Mouse (Mus musculus) liver, embryonic 11.5 days (tissue): Measurements from ENCODE around the gene Smim15. TPM values are rescaled to one million over a fixed set of nuclear protein-coding genes. Genes with fewer than 3 reads are reported as not detected.

ENCODE experiments used
- ATAC-seq: fragments of 200-750 bp; cut with Nextera tagmentation; replicated peaks from 2 replicates; pipeline ENCODE4 v1.8.0; 2017; ENCODE audit warnings: moderate number of reproducible peaks, mild to moderate bottlenecking, moderate TSS enrichment, moderate library complexity; ENCODE audit not compliant: low FRiP score
- DNase-seq: peaks from one replicate; pipeline ENCODE4 v3.0.0-alpha.2; 2017; ENCODE audit warnings: low spot score
- H3K27ac ChIP-seq: fragments of 300-500 bp; sonication (generic); 2 replicates; pipeline ENCODE4 v1.5.1; 2014; ENCODE audit warnings: mild to moderate bottlenecking, low read depth, low read length, control low read depth
- H3K27me3 ChIP-seq: fragments of 300-500 bp; sonication (generic); replicated peaks from 2 replicates; pipeline ENCODE4 v1.6.1; 2014; ENCODE audit warnings: low read length, mixed read lengths; ENCODE audit not compliant: control insufficient read depth, insufficient read depth
- H3K36me3 ChIP-seq: fragments of 300-500 bp; sonication (generic); 2 replicates; pipeline ENCODE4 v1.6.1; 2014; ENCODE audit warnings: mild to moderate bottlenecking, low read length, moderate library complexity, mixed read lengths; ENCODE audit not compliant: control insufficient read depth, insufficient read depth
- H3K4me1 ChIP-seq: fragments of 300-500 bp; sonication (generic); replicated peaks from 2 replicates; pipeline ENCODE4 v1.6.1; 2014; ENCODE audit warnings: low read length, mixed read lengths; ENCODE audit not compliant: control insufficient read depth, insufficient read depth
- H3K4me2 ChIP-seq: fragments of 300-500 bp; sonication (generic); 2 replicates; pipeline ENCODE4 v1.6.1; 2014; ENCODE audit warnings: mild to moderate bottlenecking, control low read depth, moderate library complexity
- H3K4me3 ChIP-seq: fragments of 300-500 bp; sonication (generic); 2 replicates; pipeline ENCODE4 v1.5.1; 2014; ENCODE audit warnings: low read depth, low read length, control low read depth
- H3K9ac ChIP-seq: fragments of 300-500 bp; sonication (generic); 2 replicates; pipeline ENCODE4 v1.6.1; 2014; ENCODE audit warnings: low read depth, low read length, control low read depth
- H3K9me3 ChIP-seq: fragments of 300-500 bp; sonication (generic); 2 replicates; pipeline ENCODE4 v1.6.1; 2016; ENCODE audit warnings: low read length, inconsistent platforms, mixed read lengths; ENCODE audit not compliant: control insufficient read depth
- WGBS: fragments of 180-500 bp; shearing (Covaris S2); extraction: QIAGEN DNeasy Blood & Tissue Kit; methylation state at CpG from one replicate; pipeline ENCODE4 v1.1.7; 2014; 5-methylcytosine and 5-hydroxymethylcytosine counted together
- polyA plus RNA-seq: library from polyadenylated mRNA; unstranded; fragments of >200 nt; fragmentation: Nextera tagmentation; extraction: Ambion mirVana; gene quantifications from 2 replicates; pipeline ENCODE4 v1.2.1, GENCODE M21; 2014

Smim15 gene
- polyA plus RNA-seq, 1 experiment from 2014 or later = 48.0 TPM

DNA sequence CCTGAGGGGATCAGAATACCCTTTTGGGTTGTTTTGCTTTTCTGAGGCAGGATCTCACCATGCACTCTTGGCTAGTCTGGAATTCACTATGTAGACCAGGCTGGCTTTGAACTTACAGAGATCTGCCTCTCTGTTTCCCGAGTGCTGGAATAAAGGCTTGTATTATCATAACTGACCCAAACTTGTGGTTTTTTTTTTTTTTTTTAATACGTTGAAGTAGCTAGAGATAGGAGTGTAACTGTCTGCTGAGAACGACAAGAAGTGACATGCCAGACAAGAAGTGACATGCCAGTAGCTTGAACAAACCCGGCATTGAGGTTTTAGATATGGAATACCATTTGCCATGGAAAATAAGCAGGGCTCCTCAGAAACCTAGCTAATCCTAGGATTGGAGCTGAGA lies 11.5 kb upstream of the Smim15 start:
- no peaks in the 10 kb centered on the region for H3K27me3 ChIP-seq
- 59% methylated on average over 4 of the region's 4 CpGs for WGBS
- no peaks in the 10 kb centered on the region for H3K4me1 ChIP-seq
- no peak overlapping the region for H3K4me2 ChIP-seq
- ATAC-seq (no peak), DNase-seq (no peak)
- no peaks in the 10 kb centered on the region for H3K36me3 ChIP-seq
- H3K9me3 ChIP-seq = no peaks in the 10 kb centered on the region
- no peak overlapping the region for H3K27ac ChIP-seq
- H3K9ac ChIP-seq = no peak overlapping the region
- H3K4me3 ChIP-seq = no peak overlapping the region

DNA sequence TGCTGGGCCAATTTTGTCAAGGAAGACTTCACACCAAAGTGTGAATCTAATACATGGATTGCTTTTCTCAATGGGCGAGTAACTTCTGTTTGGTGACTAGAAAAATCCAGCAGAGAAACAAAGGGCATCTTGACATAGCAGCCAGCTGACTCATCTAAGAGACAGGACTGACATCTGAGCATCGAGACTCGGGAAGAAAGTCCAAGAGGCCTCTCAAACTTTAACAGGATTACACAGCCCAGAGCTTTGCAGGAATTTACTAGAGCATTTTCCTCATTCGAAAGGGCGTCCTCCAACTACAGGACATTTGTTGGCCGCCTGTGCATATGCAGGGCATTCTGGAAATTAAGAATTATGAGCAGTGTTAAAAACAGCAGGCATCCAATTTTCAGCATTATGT lies 4.9 kb upstream of the Smim15 start:
- no peak overlapping the region for H3K9ac ChIP-seq
- DNase-seq (no peak), ATAC-seq (no peak)
- peaks cover 9% of the 10 kb centered on the region for H3K4me1 ChIP-seq
- H3K9me3 ChIP-seq = no peaks in the 10 kb centered on the region
- H3K4me3 ChIP-seq = no peak overlapping the region
- no peaks in the 10 kb centered on the region for H3K27me3 ChIP-seq
- H3K36me3 ChIP-seq = no peaks in the 10 kb centered on the region
- H3K27ac ChIP-seq = no peak overlapping the region
- WGBS = 76% methylated on average over 6 of the region's 6 CpGs
- H3K4me2 ChIP-seq = no peak overlapping the region

DNA sequence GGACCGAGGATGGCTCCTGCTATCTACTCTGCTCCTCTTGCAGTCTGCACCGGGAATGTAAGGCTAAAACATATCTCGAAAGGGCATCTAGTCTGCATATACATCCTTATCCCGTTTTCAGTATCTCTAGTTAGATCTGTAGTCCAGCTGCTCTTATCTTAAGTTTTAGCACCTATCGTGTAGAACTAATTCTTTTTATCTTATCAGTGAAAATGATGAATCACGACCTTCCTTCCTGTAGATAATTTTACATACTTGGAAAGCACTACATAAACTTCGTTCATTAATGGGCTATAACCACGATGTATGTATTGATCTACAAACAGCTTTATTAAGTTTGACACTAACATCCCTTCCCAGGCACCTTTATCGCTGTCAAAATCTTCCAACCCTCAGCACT lies 4.3 kb upstream of the Smim15 start:
- Histone ChIP-seq H3K27me3 (no peaks in the 10 kb centered on the region), H3K4me3 (no peak overlapping the region), H3K36me3 (no peaks in the 10 kb centered on the region), H3K4me1 (peaks cover 9% of the 10 kb centered on the region), H3K9ac (no peak overlapping the region), H3K4me2 (no peak overlapping the region), H3K27ac (no peak overlapping the region), H3K9me3 (no peaks in the 10 kb centered on the region)
- 46% methylated on average over 9 of the region's 9 CpGs for WGBS
- ATAC-seq (no peak), DNase-seq (no peak)

GRCm38 (mm10) chr13:108040451-108040850 lies 3.8 kb upstream of the Smim15 start:
- no peak overlapping the region for H3K4me2 ChIP-seq
- no peak overlapping the region for H3K27ac ChIP-seq
- H3K9ac ChIP-seq = no peak overlapping the region
- 67% methylated on average over 3 of the region's 3 CpGs for WGBS
- no peaks in the 10 kb centered on the region for H3K9me3 ChIP-seq
- peaks cover 9% of the 10 kb centered on the region for H3K4me1 ChIP-seq
- H3K4me3 ChIP-seq = no peak overlapping the region
- no peaks in the 10 kb centered on the region for H3K27me3 ChIP-seq
- ATAC-seq = no peak
- H3K36me3 ChIP-seq = no peaks in the 10 kb centered on the region
- no peak for DNase-seq

DNA sequence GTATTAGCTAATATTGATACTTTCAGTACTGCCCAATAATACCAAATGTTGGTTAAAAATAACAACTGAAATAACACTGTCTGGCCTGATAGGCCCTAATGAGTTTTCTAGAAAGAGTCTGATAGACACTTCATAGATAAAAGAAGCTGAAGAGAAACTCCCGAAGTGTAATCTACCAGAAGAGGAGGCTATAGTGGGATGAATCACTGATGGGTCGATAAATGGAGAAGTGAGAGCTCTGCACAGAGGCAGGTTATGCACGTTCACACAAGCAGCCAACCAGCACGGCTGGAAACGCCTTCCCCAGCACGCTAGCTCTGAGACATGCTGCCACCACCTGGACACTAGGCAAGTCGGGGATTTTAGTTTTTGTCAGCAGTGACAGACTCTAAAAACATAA lies 2.9 kb upstream of the Smim15 start:
- Histone ChIP-seq H3K4me1 (peaks cover 12% of the 10 kb centered on the region), H3K36me3 (no peaks in the 10 kb centered on the region), H3K4me2 (no peak overlapping the region), H3K27ac (no peak overlapping the region), H3K4me3 (no peak overlapping the region), H3K27me3 (no peaks in the 10 kb centered on the region), H3K9ac (no peak overlapping the region), H3K9me3 (no peaks in the 10 kb centered on the region)
- WGBS = 3% methylated on average over 7 of the region's 7 CpGs
- DNase-seq (peak; percentile 56), ATAC-seq (peak; percentile 53)

GRCm38 (mm10) chr13:108043431-108044221 lies 620 bp upstream of the Smim15 start:
- H3K27ac ChIP-seq = peak overlapping the region; percentile 88; the same call in 1 of the 2 replicates

DNA sequence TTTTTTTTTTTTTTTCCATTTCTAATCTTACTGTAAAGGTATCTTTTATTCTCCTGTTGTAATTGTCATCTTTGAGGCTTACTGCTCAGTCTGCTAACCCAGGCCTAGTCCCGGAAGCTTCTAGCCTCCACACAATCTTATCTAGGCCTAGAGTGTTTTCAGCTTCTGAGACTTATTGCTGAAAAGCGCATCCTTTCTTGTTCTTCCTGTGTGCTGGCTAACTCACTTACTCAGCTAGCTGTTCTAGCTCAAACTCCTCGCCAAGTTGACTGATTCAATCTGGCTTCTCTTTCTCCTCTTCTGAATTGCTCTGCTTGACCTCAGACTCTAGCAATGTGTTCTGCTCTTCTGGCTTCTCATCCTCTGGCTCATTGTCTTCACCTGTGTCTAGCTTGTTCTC lies 1.4 kb downstream of the Smim15 start:
- no peak overlapping the region for H3K27ac ChIP-seq
- H3K27me3 ChIP-seq = no peaks in the 10 kb centered on the region
- WGBS = 62% methylated on average over 3 of the region's 3 CpGs
- ATAC-seq (no peak), DNase-seq (no peak)
- H3K4me2 ChIP-seq = peak overlapping the region; percentile 33
- no peak overlapping the region for H3K4me3 ChIP-seq
- H3K9ac ChIP-seq = no peak overlapping the region
- no peaks in the 10 kb centered on the region for H3K9me3 ChIP-seq
- H3K4me1 ChIP-seq = peaks cover 12% of the 10 kb centered on the region
- peaks cover 3% of the 10 kb centered on the region; the same call in 1 of the 2 replicates for H3K36me3 ChIP-seq

More at GRCm38 (mm10) chr13:108043431-108044221, 620 bp upstream of the Smim15 start:
- peak overlapping the region; percentile 95 for H3K4me3 ChIP-seq
- H3K4me2 ChIP-seq = peak overlapping the region; percentile 81
- ATAC-seq (peak; percentile 47), DNase-seq (peak; percentile 46)
- WGBS = 4% methylated on average over 23 of the region's 23 CpGs
- H3K4me1 ChIP-seq = peaks cover 12% of the 10 kb centered on the region
- H3K9ac ChIP-seq = peak overlapping the region; percentile 97
- H3K36me3 ChIP-seq = peaks cover 3% of the 10 kb centered on the region; the same call in 1 of the 2 replicates
- H3K9me3 ChIP-seq = no peaks in the 10 kb centered on the region
- no peaks in the 10 kb centered on the region for H3K27me3 ChIP-seq

GRCm38 (mm10) chr13:108046071-108046470 lies 1.8 kb downstream of the Smim15 start:
- peak overlapping the region; percentile 33 for H3K4me2 ChIP-seq
- DNase-seq = no peak
- H3K27me3 ChIP-seq = no peaks in the 10 kb centered on the region
- H3K36me3 ChIP-seq = peaks cover 3% of the 10 kb centered on the region; the same call in 1 of the 2 replicates
- H3K4me3 ChIP-seq = no peak overlapping the region
- no peak for ATAC-seq
- H3K4me1 ChIP-seq = peaks cover 9% of the 10 kb centered on the region
- WGBS = 95% methylated on average over 3 of the region's 3 CpGs
- H3K27ac ChIP-seq = no peak overlapping the region
- H3K9ac ChIP-seq = no peak overlapping the region
- no peaks in the 10 kb centered on the region for H3K9me3 ChIP-seq

GRCm38 (mm10) chr13:108046891-108047290 lies 2.6 kb downstream of the Smim15 start:
- no peak for ATAC-seq
- no peaks in the 10 kb centered on the region for H3K27me3 ChIP-seq
- WGBS = 86% methylated on average over 6 of the region's 6 CpGs
- no peak overlapping the region for H3K27ac ChIP-seq
- H3K4me1 ChIP-seq = peaks cover 9% of the 10 kb centered on the region
- DNase-seq = no peak
- no peak overlapping the region for H3K9ac ChIP-seq
- no peaks in the 10 kb centered on the region for H3K9me3 ChIP-seq
- no peak overlapping the region for H3K4me3 ChIP-seq
- H3K4me2 ChIP-seq = no peak overlapping the region
- peaks cover 3% of the 10 kb centered on the region; the same call in 1 of the 2 replicates for H3K36me3 ChIP-seq
